Mouse (Mus musculus): Measurements from ENCODE around the gene Kcnip1. TPM values are rescaled to one million over a fixed set of nuclear protein-coding genes. Genes with fewer than 3 reads are reported as not detected.

The Kcnip1 gene
- polyA plus RNA-seq, 1 experiment from 2014 or later = 4.3 TPM

GRCm38 (mm10) chr11:33860905-33861582, 131.9 kb downstream of the Kcnip1 start:
- Histone ChIP-seq H3K4me3 (no peak overlapping the region), H3K27me3 (no peaks in the 10 kb centered on the region; the same call in 1 of the 2 replicates), H3K4me1 (peaks cover 3% of the 10 kb centered on the region), H3K9ac (no peak overlapping the region), H3K4me2 (no peak overlapping the region), H3K9me3 (no peaks in the 10 kb centered on the region), H3K27ac (no peak overlapping the region), H3K36me3 (no peaks in the 10 kb centered on the region)
- no peak for ATAC-seq (ENCODE audit: insufficient number of reproducible peaks, insufficient read depth, low FRiP score, low TSS enrichment, low read depth)
- 69% methylated on average over 4 of the region's 4 CpGs for WGBS

- H3K4me1 ChIP-seq = peaks cover 8% of the 10 kb centered on the region
- ATAC-seq (ENCODE audit: insufficient number of reproducible peaks, insufficient read depth, low FRiP score, low TSS enrichment, low read depth) = peak; percentile 59; the same call in 1 of the 2 replicates
- H3K36me3 ChIP-seq = no peaks in the 10 kb centered on the region
- H3K27ac ChIP-seq = no peak overlapping the region
- no peak overlapping the region for H3K4me3 ChIP-seq
- H3K27me3 ChIP-seq = peaks cover 28% of the 10 kb centered on the region
- no peak overlapping the region for H3K9ac ChIP-seq
- H3K4me2 ChIP-seq = no peak overlapping the region
- WGBS = 55% methylated on average over 11 of the region's 11 CpGs
- no peaks in the 10 kb centered on the region for H3K9me3 ChIP-seq
Observed at GRCm38 (mm10) chr11:33849614-33850013, 143.3 kb downstream of the Kcnip1 start.

- Histone ChIP-seq H3K9me3 (no peaks in the 10 kb centered on the region), H3K36me3 (no peaks in the 10 kb centered on the region), H3K4me2 (no peak overlapping the region), H3K9ac (no peak overlapping the region), H3K27me3 (peaks cover 37% of the 10 kb centered on the region), H3K27ac (no peak overlapping the region), H3K4me3 (no peak overlapping the region), H3K4me1 (peaks cover 10% of the 10 kb centered on the region)
- 87% methylated on average over 3 of the region's 3 CpGs for WGBS
- no peak for ATAC-seq (ENCODE audit: insufficient number of reproducible peaks, insufficient read depth, low FRiP score, low TSS enrichment, low read depth)
Observed at GRCm38 (mm10) chr11:33848685-33849084, 144.3 kb downstream of the Kcnip1 start.

- H3K9ac ChIP-seq = no peak overlapping the region
- WGBS = 70% methylated on average over 5 of the region's 5 CpGs
Observed at GRCm38 (mm10) chr11:33845931-33846330, 147.0 kb downstream of the Kcnip1 start.

DNA sequence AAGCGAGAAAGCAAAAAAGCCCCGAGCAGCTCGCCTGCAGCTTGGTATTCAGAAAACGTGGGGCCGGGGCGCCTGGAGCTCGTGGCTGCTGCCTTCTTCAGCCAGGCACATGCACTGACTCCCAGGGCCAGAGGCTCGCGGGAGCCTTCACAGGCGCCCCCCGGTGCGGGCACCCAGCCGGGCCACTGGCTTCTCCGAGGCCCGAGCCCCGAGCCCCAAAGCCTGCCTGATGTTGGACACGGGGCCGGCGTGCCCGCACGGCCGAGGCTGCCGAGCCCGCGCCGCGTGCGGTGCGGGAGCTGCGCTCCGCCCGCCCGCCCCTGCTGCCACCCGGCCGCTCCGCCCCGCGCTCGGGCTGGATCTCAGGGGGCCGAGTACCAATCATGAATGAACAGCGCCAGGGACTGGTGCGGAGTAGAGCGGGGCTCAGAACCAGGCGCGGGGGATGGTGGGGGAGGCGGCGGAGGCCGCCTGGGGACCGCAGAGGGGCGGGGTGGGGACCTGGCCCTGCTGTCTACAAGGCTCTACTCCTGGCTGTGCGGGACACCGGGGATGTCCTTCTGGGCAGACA, 149.6 kb downstream of the Kcnip1 start:
- H3K4me2 ChIP-seq = peak overlapping the region; percentile 89
- H3K36me3 ChIP-seq = no peaks in the 10 kb centered on the region
- H3K27me3 ChIP-seq = peaks cover 75% of the 10 kb centered on the region
- peaks cover 11% of the 10 kb centered on the region for H3K4me1 ChIP-seq
- under 1% methylated on average over 51 of the region's 52 CpGs for WGBS
- peak overlapping the region; percentile 71 for H3K9ac ChIP-seq
- no peaks in the 10 kb centered on the region for H3K9me3 ChIP-seq
- H3K27ac ChIP-seq = no peak overlapping the region
- peak overlapping the region; percentile 50 for H3K4me3 ChIP-seq
- ATAC-seq (ENCODE audit: insufficient number of reproducible peaks, insufficient read depth, low FRiP score, low TSS enrichment, low read depth) = peak; percentile 49; the same call in 1 of the 2 replicates

More at GRCm38 (mm10) chr11:33845931-33846330, 147.0 kb downstream of the Kcnip1 start:
- no peak overlapping the region for H3K27ac ChIP-seq
- H3K36me3 ChIP-seq = no peaks in the 10 kb centered on the region
- H3K4me2 ChIP-seq = no peak overlapping the region
- H3K27me3 ChIP-seq = peaks cover 65% of the 10 kb centered on the region
- H3K4me1 ChIP-seq = peaks cover 19% of the 10 kb centered on the region
- no peak overlapping the region for H3K4me3 ChIP-seq
- no peaks in the 10 kb centered on the region for H3K9me3 ChIP-seq
- no peak for ATAC-seq (ENCODE audit: insufficient number of reproducible peaks, insufficient read depth, low FRiP score, low TSS enrichment, low read depth)

DNA sequence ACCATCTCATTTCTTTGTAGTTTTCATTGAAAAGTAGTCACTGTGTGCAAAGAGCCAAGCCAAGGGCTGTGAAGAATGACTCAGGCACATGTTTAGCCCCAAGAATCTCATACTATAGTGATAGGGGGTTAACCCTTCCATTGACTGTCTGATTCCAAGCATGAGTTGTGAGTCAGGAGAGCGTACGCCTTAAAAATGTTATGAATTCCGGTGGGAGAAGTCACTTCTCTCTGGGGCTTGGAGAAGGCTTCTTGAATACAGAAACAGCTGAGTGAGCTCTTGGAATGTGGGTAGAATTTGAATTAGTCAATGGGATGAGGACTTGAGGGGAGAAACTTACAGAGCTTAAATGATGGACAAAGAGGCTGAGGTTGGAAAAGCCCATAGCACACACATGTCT, 153.9 kb downstream of the Kcnip1 start:
- Histone ChIP-seq H3K27ac (no peak overlapping the region), H3K4me1 (peaks cover 11% of the 10 kb centered on the region), H3K9me3 (no peaks in the 10 kb centered on the region), H3K4me3 (no peak overlapping the region), H3K9ac (no peak overlapping the region), H3K27me3 (peaks cover 41% of the 10 kb centered on the region), H3K4me2 (no peak overlapping the region), H3K36me3 (no peaks in the 10 kb centered on the region)
- 85% methylated on average over 3 of the region's 3 CpGs for WGBS
- no peak for ATAC-seq (ENCODE audit: insufficient number of reproducible peaks, insufficient read depth, low FRiP score, low TSS enrichment, low read depth)

DNA sequence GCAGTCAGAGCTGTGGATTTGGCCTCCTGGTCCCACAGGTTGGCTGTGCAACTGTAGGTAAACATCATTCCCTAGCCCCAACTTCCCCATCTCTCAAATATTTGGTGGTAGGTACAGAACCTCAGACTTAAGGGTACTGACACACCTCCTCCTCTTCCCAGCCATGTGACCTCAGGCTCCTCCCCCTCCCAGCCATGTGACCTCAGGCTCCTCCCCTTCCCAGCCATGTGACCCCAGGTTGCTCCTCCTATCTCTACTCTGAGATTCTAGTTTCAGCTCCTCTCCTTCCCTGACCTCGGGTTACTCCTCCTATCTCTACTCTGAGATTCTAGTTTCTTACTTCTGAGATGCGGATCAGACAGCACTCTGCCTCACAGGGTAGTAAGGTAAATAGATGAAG, 163.2 kb downstream of the Kcnip1 start:
- no peak overlapping the region for H3K4me2 ChIP-seq
- H3K27ac ChIP-seq = no peak overlapping the region
- no peaks in the 10 kb centered on the region for H3K9me3 ChIP-seq
- H3K9ac ChIP-seq = no peak overlapping the region
- H3K4me1 ChIP-seq = peaks cover 15% of the 10 kb centered on the region
- no peak for ATAC-seq (ENCODE audit: insufficient number of reproducible peaks, insufficient read depth, low FRiP score, low TSS enrichment, low read depth)
- no peak overlapping the region for H3K4me3 ChIP-seq
- no peaks in the 10 kb centered on the region for H3K27me3 ChIP-seq
- no peaks in the 10 kb centered on the region for H3K36me3 ChIP-seq
- 74% methylated on average over 2 of the region's 2 CpGs for WGBS

DNA sequence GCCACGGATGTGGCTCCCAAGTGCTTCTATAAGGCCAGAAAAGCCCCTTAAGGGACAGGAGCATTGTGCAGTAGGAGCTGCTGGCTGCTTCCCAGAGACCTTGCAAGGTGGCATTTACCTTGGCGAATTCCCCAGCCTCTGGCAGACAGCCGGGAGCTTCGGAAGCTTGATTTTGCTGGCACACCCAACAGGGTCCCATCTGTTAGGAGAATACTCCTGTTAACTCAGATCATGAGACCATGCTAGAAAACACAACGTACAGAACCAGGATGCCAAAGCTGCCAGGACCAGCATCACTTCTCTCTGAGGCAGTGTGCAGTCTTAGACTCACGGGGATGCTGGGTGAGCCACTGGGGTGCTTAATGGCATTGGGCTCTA, 165.1 kb downstream of the Kcnip1 start:
- ATAC-seq (ENCODE audit: insufficient number of reproducible peaks, insufficient read depth, low FRiP score, low TSS enrichment, low read depth) = no peak
- H3K36me3 ChIP-seq = no peaks in the 10 kb centered on the region
- 66% methylated on average over 6 of the region's 6 CpGs for WGBS
- H3K9me3 ChIP-seq = no peaks in the 10 kb centered on the region
- H3K27ac ChIP-seq = no peak overlapping the region
- no peak overlapping the region for H3K9ac ChIP-seq
- no peak overlapping the region for H3K4me2 ChIP-seq
- H3K27me3 ChIP-seq = no peaks in the 10 kb centered on the region
- peaks cover 22% of the 10 kb centered on the region for H3K4me1 ChIP-seq
- H3K4me3 ChIP-seq = no peak overlapping the region

DNA sequence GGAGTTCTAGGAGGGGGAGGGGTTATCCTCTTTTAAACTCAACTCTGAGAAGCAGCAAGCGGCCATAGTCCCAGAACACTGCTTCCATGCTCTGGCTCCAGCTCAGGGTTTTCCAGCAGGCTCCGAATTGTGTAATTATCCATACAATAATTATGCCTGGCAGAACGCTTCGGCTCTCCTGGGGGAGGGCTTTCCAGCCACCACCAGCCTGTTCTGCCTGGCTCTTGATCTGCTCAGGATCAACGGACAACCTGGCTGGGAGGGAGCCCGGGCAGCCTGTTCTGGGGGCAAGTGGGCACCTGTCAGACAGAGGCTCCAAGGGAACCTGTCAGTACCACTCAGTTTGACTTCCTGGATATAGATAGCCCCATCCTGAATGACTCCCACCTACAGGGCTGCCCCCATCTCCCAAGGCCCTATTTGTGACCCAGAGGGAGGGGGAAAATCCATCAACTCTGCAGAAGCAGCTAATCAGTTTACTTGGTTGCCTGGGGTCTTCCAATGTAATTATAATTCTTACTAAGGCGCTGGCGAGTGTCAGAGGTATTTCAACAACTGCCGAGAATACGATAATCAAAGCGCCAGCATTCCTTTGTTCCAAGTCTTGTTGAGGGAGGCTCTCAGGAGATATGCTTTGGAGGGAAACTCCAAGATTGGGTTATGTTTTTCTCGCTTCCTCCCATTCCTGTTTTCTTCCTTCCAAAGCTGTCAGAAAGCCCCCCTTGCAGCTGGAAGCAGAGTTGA, 165.7 kb downstream of the Kcnip1 start:
- Histone ChIP-seq H3K4me2 (no peak overlapping the region), H3K27me3 (0 out of 2 replicates have a peak, but pooled peaks cover 1% of the 10 kb centered on the region), H3K4me1 (peaks cover 22% of the 10 kb centered on the region), H3K9me3 (no peaks in the 10 kb centered on the region), H3K27ac (no peak overlapping the region), H3K36me3 (no peaks in the 10 kb centered on the region), H3K4me3 (no peak overlapping the region), H3K9ac (no peak overlapping the region)
- 0 out of 2 replicates have a peak, but pooled peaks have one; percentile 28 for ATAC-seq (ENCODE audit: insufficient number of reproducible peaks, insufficient read depth, low FRiP score, low TSS enrichment, low read depth)
- 49% methylated on average over 12 of the region's 12 CpGs for WGBS

- Histone ChIP-seq H3K36me3 (no peaks in the 10 kb centered on the region), H3K4me3 (no peak overlapping the region), H3K27me3 (0 out of 2 replicates have a peak, but pooled peaks cover 5% of the 10 kb centered on the region), H3K27ac (no peak overlapping the region), H3K9me3 (no peaks in the 10 kb centered on the region), H3K9ac (no peak overlapping the region), H3K4me1 (peaks cover 22% of the 10 kb centered on the region), H3K4me2 (no peak overlapping the region)
- no peak for ATAC-seq (ENCODE audit: insufficient number of reproducible peaks, insufficient read depth, low FRiP score, low TSS enrichment, low read depth)
- WGBS = 28% methylated on average over 6 of the region's 6 CpGs
Observed at GRCm38 (mm10) chr11:33824739-33825138, 168.2 kb downstream of the Kcnip1 start.

DNA sequence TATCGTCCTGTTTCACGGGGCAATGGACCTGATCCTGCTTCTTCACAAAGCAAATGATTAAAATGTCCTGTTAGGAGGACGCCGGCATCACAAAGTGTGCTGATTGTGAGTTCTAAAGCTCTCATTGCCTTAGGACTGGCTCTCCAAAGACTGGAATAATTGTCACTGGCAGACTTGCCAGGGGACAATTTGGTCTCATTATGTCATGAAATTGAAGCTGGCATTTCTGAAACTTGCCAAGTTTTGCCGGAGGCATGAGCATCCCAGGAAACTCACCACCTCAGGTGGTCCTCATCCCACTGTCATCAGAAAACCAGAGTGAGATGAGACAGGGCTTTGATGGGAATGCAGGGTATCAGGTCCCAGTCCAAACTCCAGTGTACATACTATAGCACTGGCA, 171.6 kb downstream of the Kcnip1 start:
- no peak overlapping the region for H3K27ac ChIP-seq
- H3K4me3 ChIP-seq = no peak overlapping the region
- no peaks in the 10 kb centered on the region for H3K9me3 ChIP-seq
- H3K9ac ChIP-seq = no peak overlapping the region
- 84% methylated on average over 5 of the region's 5 CpGs for WGBS
- no peak for ATAC-seq (ENCODE audit: insufficient number of reproducible peaks, insufficient read depth, low FRiP score, low TSS enrichment, low read depth)
- no peaks in the 10 kb centered on the region for H3K36me3 ChIP-seq
- H3K4me2 ChIP-seq = no peak overlapping the region
- H3K4me1 ChIP-seq = peaks cover 22% of the 10 kb centered on the region
- H3K27me3 ChIP-seq = 0 out of 2 replicates have a peak, but pooled peaks cover 5% of the 10 kb centered on the region
